Mouse (Mus musculus) heart, postnatal 36 days (tissue): ENCODE data around the gene Lpo. TPM values are rescaled to one million over a fixed set of nuclear protein-coding genes. Genes with fewer than 3 reads are reported as not detected.

ENCODE experiments used
- DNase-seq, 2 experiments: peaks; one replicate each; pipeline ENCODE4 v3.0.0; 2021 to 2022
- intact Hi-C: fragments of 180-260 bp; cut with DNase I; formaldehyde crosslinking; loops from one replicate; pipeline ENCODE4 v1.15.1; 2025
- microRNA-seq, 2 experiments: library from miRNA; unstranded; fragments of <30 nt; microRNA quantifications; one replicate each; pipeline ENCODE4 v1.2.0; 2021; ENCODE audit warnings: borderline number of aligned reads in 2 of 2
- total RNA-seq, 2 experiments: library from RNA; stranded (reverse); gene quantifications; 2 replicates each; pipeline ENCODE4 v1.2.3; 2021

Lpo gene
- total RNA-seq, 2 experiments from 2014 or later, result not detected

- no peak for DNase-seq
- intact Hi-C loops, result no loop called here
Observed at GRCm38 (mm10) chr11:87759609-87760005, 68.5 kb downstream of the Lpo start.

- no peak for DNase-seq
- intact Hi-C loops, result no loop called here
Observed at GRCm38 (mm10) chr11:87758957-87759608, 69.0 kb downstream of the Lpo start.

- intact Hi-C loops, result no loop called here
Observed at GRCm38 (mm10) chr11:87758161-87758911, 69.8 kb downstream of the Lpo start.

GRCm38 (mm10) chr11:87757001-87757954 lies 70.8 kb downstream of the Lpo start:
- intact Hi-C loops, result no loop called here
- no peak for DNase-seq

More at GRCm38 (mm10) chr11:87758161-87758911, 69.8 kb downstream of the Lpo start:
- DNase-seq, result no peak

Small RNA genes within 50 kb of the gene (microRNA-seq; reads per million reads assigned to microRNA genes)
- gene Mir142 (0 reads per million in 2 experiments), gene Mir142b (0 reads per million in 2 experiments)

Other genes with a start within 250 kb of the Lpo start
- gene Mtmr4, start 236.1 kb downstream of the Lpo start, total RNA-seq, result 10 to 100 TPM; 18.8 to 27.1 TPM
- gene Hsf5, start 211.1 kb downstream of the Lpo start, total RNA-seq, result not detected
- gene Rnf43, start 165.6 kb downstream of the Lpo start, total RNA-seq, result under 1 TPM; 0.24 to 0.47 TPM
- 10 to 100 TPM; 46.5 to 55.3 TPM for gene Supt4a, start 90.7 kb downstream of the Lpo start, total RNA-seq
- under 1 TPM in 1 of 2 experiments, not detected in 1; 0.08 TPM for gene Tspoap1, start 67.7 kb downstream of the Lpo start, total RNA-seq
- gene Mpo, start 34.7 kb downstream of the Lpo start, total RNA-seq, result not detected
- 1 to 10 TPM; 1.9 to 3.1 TPM for gene Mks1, start 24.9 kb upstream of the Lpo start, total RNA-seq
- not detected for gene Epx, start 47.2 kb upstream of the Lpo start, total RNA-seq
- not detected for gene Olfr462, start 64.0 kb upstream of the Lpo start, total RNA-seq
- not detected for gene Olfr463, start 69.1 kb upstream of the Lpo start, total RNA-seq
- gene Olfr464, start 92.7 kb upstream of the Lpo start, total RNA-seq, result not detected
- gene Dynll2, start 159.2 kb upstream of the Lpo start, total RNA-seq, result 100 to 1,000 TPM; 340 to 392 TPM
- gene Srsf1, start 219.1 kb upstream of the Lpo start, total RNA-seq, result 10 to 100 TPM; 80.2 to 99.7 TPM
- 10 to 100 TPM; 45.0 to 46.7 TPM for gene Vezf1, start 240.0 kb upstream of the Lpo start, total RNA-seq